Mouse (Mus musculus) stomach, embryonic 16.5 days (tissue): ENCODE results near the gene Gpr108. TPM values are rescaled to one million over a fixed set of nuclear protein-coding genes. Genes with fewer than 3 reads are reported as not detected.
A peak's percentile ranks its signal among the peaks of the same experiment; 100 is the strongest.

ENCODE experiments used
- ATAC-seq: fragments of 200-750 bp; cut with Nextera tagmentation; 2 replicates; pipeline ENCODE4 v1.8.0; 2017; ENCODE audit warnings: moderate number of reproducible peaks, moderate TSS enrichment; ENCODE audit not compliant: insufficient read depth, low FRiP score
- H3K27ac ChIP-seq: fragments of 300-500 bp; sonication (generic); 2 replicates; pipeline ENCODE4 v1.5.1; 2014; ENCODE audit warnings: low read length
- H3K27me3 ChIP-seq: fragments of 300-500 bp; sonication (generic); 2 replicates; pipeline ENCODE4 v1.6.1; 2014; ENCODE audit warnings: low read length, control low read depth, mixed read lengths; ENCODE audit not compliant: control insufficient read depth, insufficient read depth
- H3K36me3 ChIP-seq: fragments of 300-500 bp; sonication (generic); 2 replicates; pipeline ENCODE4 v1.6.1; 2014; ENCODE audit warnings: low read length; ENCODE audit not compliant: control insufficient read depth, insufficient read depth
- H3K4me1 ChIP-seq: fragments of 300-500 bp; sonication (generic); 2 replicates; pipeline ENCODE4 v1.6.1; 2014; ENCODE audit warnings: low read length, control low read depth, mixed read lengths; ENCODE audit not compliant: control insufficient read depth, insufficient read depth
- H3K4me2 ChIP-seq: fragments of 300-500 bp; sonication (generic); 2 replicates; pipeline ENCODE4 v1.6.1; 2014; ENCODE audit warnings: low read depth, low read length, mixed read lengths
- H3K4me3 ChIP-seq: fragments of 300-500 bp; sonication (generic); replicated peaks from 2 replicates; pipeline ENCODE4 v1.5.1; 2014; ENCODE audit warnings: mild to moderate bottlenecking, low read length
- H3K9ac ChIP-seq: fragments of 300-500 bp; sonication (generic); 2 replicates; pipeline ENCODE4 v1.6.1; 2014; ENCODE audit warnings: low read length
- H3K9me3 ChIP-seq: fragments of 300-500 bp; sonication (generic); replicated peaks from 2 replicates; pipeline ENCODE4 v1.6.1; 2016; ENCODE audit warnings: low read length, control low read depth; ENCODE audit not compliant: control insufficient read depth
- WGBS: fragments of 180-500 bp; shearing (Covaris S2); extraction: QIAGEN DNeasy Blood & Tissue Kit; methylation state at CpG from one replicate; pipeline ENCODE4 v1.1.7; 2014; 5-methylcytosine and 5-hydroxymethylcytosine counted together
- polyA plus RNA-seq: library from polyadenylated mRNA; unstranded; fragments of >200 nt; fragmentation: Nextera tagmentation; extraction: Ambion mirVana; gene quantifications from 2 replicates; pipeline ENCODE4 v1.2.1, GENCODE M21; 2015

The Gpr108 gene
- 50.0 and 52.0 TPM in 2 replicates for polyA plus RNA-seq

- H3K4me2 ChIP-seq = peak within 1 kb of the TSS; percentile 95
- no peaks in the 10 kb centered on the region for H3K9me3 ChIP-seq
- peak within 1 kb of the TSS; percentile 93 for H3K27ac ChIP-seq
- H3K9ac ChIP-seq = peak within 1 kb of the TSS; percentile 90
- WGBS = under 1% methylated on average over 12 of the region's 12 CpGs
- H3K4me1 ChIP-seq = peaks cover 26% of the 10 kb centered on the region
- H3K36me3 ChIP-seq = no peaks in the 10 kb centered on the region
- peak within 1 kb of the TSS; percentile 94 for H3K4me3 ChIP-seq
- no peaks in the 10 kb centered on the region for H3K27me3 ChIP-seq
- peak; percentile 67 for ATAC-seq
Observed at GRCm38 (mm10) chr17:57248201-57248699, at the start of gene Gpr108. Gpr108 (minus strand) TSS chr17:57248446.

GRCm38 (mm10) chr17:57297040-57297439, 48.8 kb upstream of the Gpr108 start:
- H3K4me2 ChIP-seq = no peak overlapping the region
- WGBS = 77% methylated on average over 12 of the region's 12 CpGs
- H3K9me3 ChIP-seq = 0 out of 2 replicates have a peak, but pooled peaks cover 5% of the 10 kb centered on the region
- H3K4me1 ChIP-seq = no peaks in the 10 kb centered on the region
- no peak for ATAC-seq
- H3K27me3 ChIP-seq = no peaks in the 10 kb centered on the region
- H3K27ac ChIP-seq = no peak overlapping the region
- no peaks in the 10 kb centered on the region for H3K36me3 ChIP-seq
- no peak overlapping the region for H3K9ac ChIP-seq
- H3K4me3 ChIP-seq = no peak overlapping the region

GRCm38 (mm10) chr17:57295935-57296334, 47.7 kb upstream of the Gpr108 start:
- H3K9ac ChIP-seq = no peak overlapping the region
- H3K27ac ChIP-seq = no peak overlapping the region
- no peak for ATAC-seq
- H3K4me2 ChIP-seq = no peak overlapping the region
- 92% methylated on average over 9 of the region's 9 CpGs for WGBS
- H3K9me3 ChIP-seq = 0 out of 2 replicates have a peak, but pooled peaks cover 5% of the 10 kb centered on the region
- H3K4me3 ChIP-seq = no peak overlapping the region
- no peaks in the 10 kb centered on the region for H3K27me3 ChIP-seq
- no peaks in the 10 kb centered on the region for H3K36me3 ChIP-seq
- H3K4me1 ChIP-seq = no peaks in the 10 kb centered on the region

GRCm38 (mm10) chr17:57292968-57293367, 44.7 kb upstream of the Gpr108 start:
- Histone ChIP-seq H3K27me3 (no peaks in the 10 kb centered on the region), H3K9me3 (0 out of 2 replicates have a peak, but pooled peaks cover 5% of the 10 kb centered on the region), H3K27ac (no peak overlapping the region), H3K4me3 (no peak overlapping the region), H3K36me3 (no peaks in the 10 kb centered on the region), H3K9ac (no peak overlapping the region), H3K4me1 (no peaks in the 10 kb centered on the region), H3K4me2 (no peak overlapping the region)
- WGBS = 93% methylated on average over 9 of the region's 9 CpGs
- ATAC-seq = no peak

- Histone ChIP-seq H3K4me2 (no peak overlapping the region), H3K27ac (no peak overlapping the region), H3K4me1 (no peaks in the 10 kb centered on the region), H3K4me3 (no peak overlapping the region), H3K9me3 (0 out of 2 replicates have a peak, but pooled peaks cover 5% of the 10 kb centered on the region), H3K36me3 (no peaks in the 10 kb centered on the region), H3K27me3 (no peaks in the 10 kb centered on the region), H3K9ac (no peak overlapping the region)
- ATAC-seq = no peak
- 89% methylated on average over 2 of the region's 2 CpGs for WGBS
Observed at GRCm38 (mm10) chr17:57292302-57292701, 44.1 kb upstream of the Gpr108 start.

- no peak overlapping the region for H3K9ac ChIP-seq
- no peaks in the 10 kb centered on the region for H3K4me1 ChIP-seq
- no peaks in the 10 kb centered on the region for H3K27me3 ChIP-seq
- H3K4me2 ChIP-seq = no peak overlapping the region
- WGBS = 81% methylated on average over 7 of the region's 7 CpGs
- H3K27ac ChIP-seq = 0 out of 2 replicates have a peak overlapping the region, but pooled peaks have one; percentile 8
- 0 out of 2 replicates have a peak, but pooled peaks cover 5% of the 10 kb centered on the region for H3K9me3 ChIP-seq
- ATAC-seq = no peak
- H3K36me3 ChIP-seq = no peaks in the 10 kb centered on the region
- no peak overlapping the region for H3K4me3 ChIP-seq
Observed at GRCm38 (mm10) chr17:57290671-57291055, 42.4 kb upstream of the Gpr108 start.

- no peak overlapping the region for H3K4me2 ChIP-seq
- 0 out of 2 replicates have a peak overlapping the region, but pooled peaks have one; percentile 8 for H3K27ac ChIP-seq
- H3K4me3 ChIP-seq = no peak overlapping the region
- no peaks in the 10 kb centered on the region for H3K27me3 ChIP-seq
- ATAC-seq = no peak
- H3K9me3 ChIP-seq = 0 out of 2 replicates have a peak, but pooled peaks cover 5% of the 10 kb centered on the region
- H3K4me1 ChIP-seq = no peaks in the 10 kb centered on the region
- WGBS = 77% methylated on average over 9 of the region's 9 CpGs
- H3K9ac ChIP-seq = no peak overlapping the region
- no peaks in the 10 kb centered on the region for H3K36me3 ChIP-seq
Observed at GRCm38 (mm10) chr17:57290001-57290670, 41.9 kb upstream of the Gpr108 start.

- H3K27ac ChIP-seq = no peak overlapping the region
- H3K4me2 ChIP-seq = no peak overlapping the region
- H3K9me3 ChIP-seq = 0 out of 2 replicates have a peak, but pooled peaks cover 5% of the 10 kb centered on the region
- no peak overlapping the region for H3K9ac ChIP-seq
- 76% methylated on average over 5 of the region's 5 CpGs for WGBS
- H3K4me1 ChIP-seq = no peaks in the 10 kb centered on the region
- no peak overlapping the region for H3K4me3 ChIP-seq
- ATAC-seq = no peak
- no peaks in the 10 kb centered on the region for H3K36me3 ChIP-seq
- no peaks in the 10 kb centered on the region for H3K27me3 ChIP-seq
Observed at GRCm38 (mm10) chr17:57289252-57289651, 41.0 kb upstream of the Gpr108 start.

- Histone ChIP-seq H3K36me3 (no peaks in the 10 kb centered on the region), H3K27ac (no peak overlapping the region), H3K4me2 (no peak overlapping the region), H3K27me3 (no peaks in the 10 kb centered on the region), H3K4me3 (no peak overlapping the region), H3K4me1 (no peaks in the 10 kb centered on the region), H3K9me3 (no peaks in the 10 kb centered on the region), H3K9ac (no peak overlapping the region)
- no peak for ATAC-seq
- 58% methylated on average over 8 of the region's 8 CpGs for WGBS
Observed at GRCm38 (mm10) chr17:57286718-57287355, 38.6 kb upstream of the Gpr108 start.
